Mouse (Mus musculus) retina, adult 2 months (tissue): ENCODE results near the gene Abhd8.

Experiments
- DNase-seq: peaks from one replicate; pipeline ENCODE4 v3.0.0-alpha.2; 2012; ENCODE audit warnings: low read depth, low spot score

Gene Abhd8

DNA sequence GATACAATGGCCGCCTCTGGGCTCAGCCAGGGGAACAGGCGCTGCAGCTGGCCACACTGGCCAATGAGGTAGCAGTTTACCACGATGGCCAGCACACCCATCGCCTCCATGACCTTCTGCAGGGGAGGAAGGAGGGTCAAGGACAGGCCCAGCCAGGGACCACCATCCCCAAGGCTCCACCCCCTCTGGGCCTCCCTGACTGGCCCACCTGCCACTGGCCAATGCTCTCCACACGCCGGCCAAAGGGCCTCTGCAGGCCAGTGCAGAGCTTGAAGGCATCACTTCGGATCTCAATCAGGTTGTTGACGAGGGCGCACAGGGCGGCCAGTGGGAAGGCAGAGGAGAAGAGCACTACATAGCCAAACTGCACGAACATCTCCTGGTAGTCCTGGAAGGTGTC is 15.5 kb upstream of the Abhd8 start:
- DNase-seq, result no peak

DNA sequence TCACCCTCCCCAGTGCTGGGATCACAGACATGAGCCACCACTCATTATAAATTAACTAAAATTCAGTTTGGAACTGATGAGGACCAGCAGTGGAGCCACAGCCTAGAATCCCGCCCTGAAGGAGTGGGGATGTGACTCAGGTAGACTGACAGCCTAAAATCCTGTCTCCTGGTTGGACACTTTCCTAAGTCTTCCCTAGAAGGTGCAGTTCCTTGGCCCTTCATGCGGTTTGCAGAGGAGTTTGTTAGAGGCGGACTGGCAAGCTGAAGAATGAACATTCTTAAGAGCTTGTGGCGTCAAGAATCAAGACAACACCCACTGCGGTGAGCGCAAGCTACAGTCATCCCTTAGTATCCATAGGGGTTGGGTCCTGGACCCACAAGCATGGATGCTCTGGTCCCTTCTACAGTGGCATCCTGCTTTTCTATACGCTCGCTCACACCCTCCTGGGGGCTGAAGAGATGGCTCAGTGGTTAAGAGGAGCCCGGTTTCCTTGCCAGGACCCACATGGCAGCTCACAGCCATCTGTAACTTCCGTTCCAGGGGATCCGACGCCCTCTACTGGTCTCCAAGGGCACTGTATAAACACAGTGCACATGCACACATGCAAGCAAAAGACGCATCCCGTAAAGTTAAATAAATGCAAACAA is 13.9 kb upstream of the Abhd8 start:
- no peak for DNase-seq

DNA sequence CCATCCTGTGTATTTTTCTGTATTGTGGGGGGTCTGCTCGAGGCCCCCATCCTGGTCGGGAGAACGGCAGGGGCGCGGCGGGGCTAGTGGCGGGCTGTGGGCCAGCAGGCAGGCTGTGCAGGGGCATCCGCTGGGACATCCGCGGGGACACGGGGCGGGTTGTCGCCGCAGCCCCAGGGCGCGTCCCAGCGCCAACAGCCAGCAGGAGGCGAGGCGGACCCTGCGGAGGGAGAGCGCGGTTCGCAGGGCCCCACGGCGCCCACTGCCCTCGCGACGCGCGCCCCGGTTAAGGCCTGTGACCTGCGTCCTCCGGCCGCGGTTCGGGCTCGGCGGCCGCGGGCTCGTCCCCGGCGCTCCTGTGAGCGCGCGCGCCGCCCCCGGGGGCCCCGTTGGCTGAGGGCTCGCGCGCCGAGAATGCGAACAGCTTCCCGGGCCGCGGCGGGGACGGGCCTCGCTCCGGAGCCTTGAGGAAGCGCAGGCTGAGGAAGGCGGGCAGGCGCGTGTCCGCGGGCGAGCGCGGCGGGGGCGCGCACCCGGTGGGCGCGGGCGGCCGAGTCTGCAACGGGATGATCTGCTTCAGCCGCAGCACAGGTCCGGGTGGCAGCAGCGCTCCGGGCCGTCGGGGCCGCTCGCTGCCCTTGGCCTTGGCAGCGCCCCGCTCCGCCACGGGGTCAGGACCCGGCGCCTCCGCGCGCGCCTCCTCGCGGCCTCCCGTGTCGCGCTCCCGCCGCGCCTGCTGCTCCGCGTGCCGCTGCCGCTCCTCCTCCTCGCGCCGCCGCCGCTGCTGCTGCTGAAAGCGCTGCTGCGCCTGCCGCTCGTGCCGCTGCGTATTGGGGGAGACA is 12.9 kb upstream of the Abhd8 start:
- peak; percentile 37 for DNase-seq

DNA sequence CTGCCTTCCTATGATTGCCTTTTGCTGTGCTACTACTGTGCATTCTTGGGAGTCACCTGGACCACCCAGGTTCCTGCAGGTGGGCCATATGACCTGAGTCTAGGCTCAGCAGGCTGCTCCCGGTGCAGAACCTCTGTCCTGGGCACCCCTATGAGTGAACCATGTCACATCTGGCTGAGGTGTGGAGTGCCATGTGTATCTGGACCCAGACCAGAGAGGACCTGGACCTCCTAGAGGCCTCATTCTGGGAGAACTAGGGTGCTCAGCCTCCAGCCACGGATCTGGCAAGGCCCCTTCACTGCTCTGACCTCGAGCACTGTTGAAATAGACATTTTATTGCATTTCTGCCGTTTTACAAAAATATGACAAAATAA is 12.2 kb upstream of the Abhd8 start:
- DNase-seq, result no peak

DNA sequence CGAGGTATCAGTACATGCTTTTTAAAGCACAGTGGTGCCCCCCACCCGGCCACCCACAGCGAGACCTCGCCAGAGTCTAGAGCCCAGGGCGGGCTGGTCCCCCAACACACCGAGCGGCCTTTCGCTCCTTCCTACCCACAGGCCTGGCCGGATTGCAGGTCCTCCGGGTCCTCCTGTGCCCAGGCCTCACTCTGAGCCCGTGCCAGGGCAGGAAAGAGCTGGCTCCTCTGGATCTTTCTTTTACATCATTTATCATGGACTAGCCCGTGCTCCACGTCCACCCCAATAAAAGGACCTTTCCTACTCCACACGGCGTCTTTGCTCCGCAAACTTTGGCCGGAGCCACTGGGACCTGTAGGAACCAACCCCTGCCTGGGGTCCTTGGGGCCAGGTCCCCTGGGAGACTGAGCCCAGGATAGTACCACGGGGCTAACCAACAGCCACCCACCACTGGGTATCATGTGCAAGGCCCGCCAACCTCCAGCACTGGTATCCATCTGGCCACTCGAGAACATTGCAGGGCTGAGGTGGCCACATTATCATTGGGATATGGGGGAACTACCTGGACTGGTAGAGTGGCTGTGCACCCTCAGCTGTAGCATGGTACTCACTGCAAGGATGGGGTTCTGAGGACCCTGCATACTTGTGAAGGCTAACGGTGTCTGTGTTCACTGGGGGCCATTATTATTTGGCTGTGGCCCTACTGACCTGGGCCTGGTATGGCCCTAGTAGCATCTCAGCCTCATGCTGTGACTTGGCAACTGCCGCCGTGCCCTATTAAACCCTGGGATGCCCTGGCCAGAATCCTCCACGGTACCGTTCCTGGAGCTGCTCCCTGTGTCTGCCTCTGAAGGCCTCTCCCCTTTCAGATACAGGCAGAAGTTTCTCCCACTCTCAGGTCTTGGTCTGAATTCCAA is 11.6 kb upstream of the Abhd8 start:
- no peak for DNase-seq

DNA sequence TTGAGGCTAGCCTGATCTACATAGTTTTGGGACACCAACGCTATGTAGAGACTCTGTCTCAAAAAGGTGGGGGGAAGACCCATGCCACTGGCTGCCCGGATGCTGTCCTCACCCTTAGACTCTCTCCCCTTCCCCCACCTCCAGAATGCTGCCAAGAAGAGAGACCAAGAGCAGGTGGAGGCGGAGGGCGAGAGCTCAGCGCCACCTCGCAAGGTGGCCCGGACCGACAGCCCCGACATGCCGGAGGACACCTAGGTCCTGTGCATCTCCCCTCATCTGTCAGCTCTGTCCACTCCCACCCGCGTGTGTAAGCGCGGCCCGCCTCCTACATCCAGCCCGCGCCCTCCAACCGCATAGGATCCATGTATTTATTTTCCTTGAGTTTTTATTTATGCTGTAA is 10.9 kb upstream of the Abhd8 start:
- DNase-seq, result no peak

DNA sequence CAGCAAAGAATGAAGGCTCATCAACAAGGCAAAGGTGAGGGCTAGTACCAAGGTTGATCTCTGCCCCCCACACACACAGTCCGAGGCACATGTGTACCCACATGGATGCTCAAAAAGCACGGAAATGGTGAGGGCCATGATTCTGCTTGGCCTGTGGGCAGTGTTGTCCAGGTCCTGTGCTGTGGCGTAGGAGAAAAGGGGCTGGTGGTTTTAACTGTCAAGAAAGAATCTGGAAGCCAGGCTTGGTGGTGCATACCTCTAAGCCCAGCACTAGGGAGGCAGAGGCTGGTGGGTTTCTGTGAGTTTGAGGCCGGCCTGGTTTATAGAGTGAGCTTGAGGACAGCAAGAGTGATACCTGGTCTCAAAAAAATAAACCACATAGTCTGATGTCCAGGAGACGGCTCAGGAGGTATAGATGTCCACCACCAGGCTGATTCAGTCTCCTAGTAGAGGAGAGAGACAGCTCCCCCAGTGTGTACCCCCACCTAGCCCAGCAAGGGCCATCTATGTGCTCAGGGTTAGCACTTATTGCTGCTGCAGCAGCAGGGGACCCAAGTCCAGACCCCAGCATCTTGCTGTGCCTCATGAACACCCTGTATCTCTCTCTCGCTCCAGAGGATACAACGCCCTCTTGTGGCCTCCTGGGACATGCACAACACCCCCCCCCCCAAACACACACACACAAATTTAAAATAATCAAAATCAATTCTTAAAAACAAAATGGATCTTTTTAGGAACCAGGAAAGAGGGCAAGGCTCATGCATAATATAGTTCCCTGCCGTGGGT is 9.3 kb upstream of the Abhd8 start:
- no peak for DNase-seq

DNA sequence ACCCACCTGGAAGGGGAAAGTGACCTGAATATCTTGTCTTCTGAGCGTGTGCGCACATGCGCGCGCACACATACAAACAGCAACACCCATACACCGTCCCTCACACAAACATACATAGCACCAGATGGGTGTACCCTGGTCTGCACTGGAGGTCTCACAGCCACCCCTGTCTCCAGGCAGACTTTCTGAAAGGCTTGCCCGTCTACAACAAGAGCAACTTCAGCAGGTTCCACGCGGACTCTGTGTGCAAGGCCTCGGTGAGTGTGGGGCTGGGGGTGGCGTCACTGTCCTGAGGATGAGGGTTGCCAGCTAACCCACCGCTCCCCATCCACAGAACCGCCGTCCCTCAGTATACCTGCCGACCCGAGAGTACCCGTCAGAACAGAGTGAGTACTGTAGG is 8.4 kb upstream of the Abhd8 start:
- no peak for DNase-seq

DNA sequence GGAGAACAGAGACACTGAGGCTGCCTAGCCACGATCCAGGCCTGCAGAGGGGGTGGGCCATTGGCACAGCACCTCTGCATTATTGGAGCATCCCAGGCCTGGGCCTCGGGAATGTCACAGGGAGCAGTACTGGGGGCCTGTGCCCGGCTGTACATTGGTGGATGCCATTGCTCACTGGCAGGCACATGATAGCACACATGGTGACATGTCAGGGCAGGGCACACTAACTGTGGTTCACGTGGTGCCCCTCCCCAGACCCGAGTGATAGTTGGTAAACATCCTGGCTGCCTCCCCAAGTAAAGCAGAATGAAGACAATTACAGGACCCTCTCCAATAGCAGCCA is 7.4 kb upstream of the Abhd8 start:
- no peak for DNase-seq

DNA sequence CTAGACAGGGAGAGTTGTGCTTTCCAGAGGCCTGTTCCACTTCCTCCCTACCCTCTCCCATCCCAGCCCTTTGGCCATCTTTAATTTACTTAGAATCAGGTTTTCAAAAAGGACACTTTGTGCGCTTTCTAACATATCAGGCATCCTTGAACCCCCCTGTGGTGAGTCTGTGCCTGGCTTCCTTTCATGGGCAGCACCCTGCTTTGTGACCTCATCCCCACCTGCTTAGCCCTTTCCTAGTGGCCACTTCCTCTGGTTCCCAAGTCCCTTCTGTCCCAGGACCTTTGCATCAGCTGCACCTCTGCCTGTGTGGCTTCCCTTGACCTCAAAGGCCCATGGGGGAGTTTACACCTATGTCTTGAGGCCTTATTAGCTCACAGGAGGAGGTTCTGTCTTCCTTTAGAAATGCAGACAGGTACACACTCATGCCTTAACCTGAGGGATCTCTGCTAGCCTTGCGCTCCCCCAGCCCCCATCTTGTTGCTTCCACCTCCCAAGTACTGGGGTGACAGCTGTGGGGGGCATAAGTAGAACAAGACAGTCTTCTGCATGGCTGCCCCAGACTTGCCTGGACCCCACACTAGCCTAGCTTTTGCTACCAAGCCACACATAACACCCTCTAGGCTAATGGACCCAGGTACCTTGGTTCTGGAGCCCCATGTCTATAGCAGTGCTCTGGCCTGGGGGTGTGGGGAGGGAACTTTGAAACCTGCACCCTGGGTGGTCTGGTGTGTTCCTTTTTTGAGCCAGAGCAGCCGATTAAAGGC is 6.9 kb upstream of the Abhd8 start:
- DNase-seq, result no peak

DNA sequence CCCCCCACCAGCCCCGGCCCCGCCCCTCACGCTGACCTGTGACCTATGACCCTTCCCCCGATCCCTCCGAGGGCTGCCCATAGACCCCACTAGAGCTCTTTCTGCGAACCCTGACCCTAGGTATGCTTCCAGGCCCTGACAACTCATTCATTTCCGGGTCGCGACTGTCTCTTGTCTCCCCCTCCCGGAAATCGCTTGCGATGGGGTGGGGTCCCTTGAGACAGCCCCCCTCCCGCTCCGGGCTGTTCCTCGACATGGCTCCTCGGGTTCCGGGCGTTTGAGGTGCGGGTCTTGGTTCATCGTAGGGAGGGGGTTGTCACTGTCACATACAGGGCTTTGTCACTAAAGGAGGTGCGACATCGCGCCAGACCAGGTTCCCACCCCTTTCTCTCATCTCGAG is 6.0 kb upstream of the Abhd8 start:
- DNase-seq, result no peak

DNA sequence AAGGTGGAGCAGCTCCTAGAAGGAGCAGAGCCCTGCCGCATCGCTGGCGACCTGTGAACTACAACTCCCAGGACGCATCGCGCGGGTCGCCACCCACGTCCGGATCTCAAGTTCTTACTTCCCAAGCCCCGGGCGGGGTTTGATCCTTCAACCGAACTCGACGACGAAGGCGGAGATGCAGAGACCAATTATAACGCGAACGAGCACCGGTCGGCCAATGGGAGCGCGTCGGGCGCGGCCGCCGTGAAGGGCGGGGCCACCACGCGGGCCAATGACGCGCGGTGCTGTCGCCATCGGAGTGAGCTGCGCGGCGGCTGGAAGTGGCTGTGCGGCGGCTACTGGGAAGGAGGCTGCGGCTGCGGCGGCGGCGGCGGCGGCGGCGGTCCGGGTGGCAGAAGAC is 5.5 kb upstream of the Abhd8 start, which contains the start of gene Dda1:
Gene Dda1, plus strand, starts transcription at position 284 of the 400 bp plus-strand sequence.
- peak; percentile 94 for DNase-seq

DNA sequence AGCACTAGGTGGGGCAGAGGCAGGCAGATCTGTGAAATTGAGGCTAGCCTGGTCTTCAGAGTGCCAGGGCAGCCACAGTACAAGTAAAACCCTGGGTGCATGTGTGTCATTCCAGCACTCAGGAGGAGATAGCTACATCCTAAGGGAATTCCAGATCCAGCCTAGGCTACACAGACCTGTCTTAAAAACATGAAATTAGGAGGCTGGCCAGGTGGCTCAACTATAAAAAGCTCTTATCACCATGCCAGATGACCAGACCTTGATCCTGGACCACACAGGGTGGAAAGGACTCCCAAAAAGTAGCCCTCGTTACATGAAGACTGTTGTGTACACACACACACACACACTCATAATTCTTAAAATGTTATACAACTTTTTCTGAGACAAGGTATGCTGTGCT is 4.5 kb upstream of the Abhd8 start:
- DNase-seq, result no peak

DNA sequence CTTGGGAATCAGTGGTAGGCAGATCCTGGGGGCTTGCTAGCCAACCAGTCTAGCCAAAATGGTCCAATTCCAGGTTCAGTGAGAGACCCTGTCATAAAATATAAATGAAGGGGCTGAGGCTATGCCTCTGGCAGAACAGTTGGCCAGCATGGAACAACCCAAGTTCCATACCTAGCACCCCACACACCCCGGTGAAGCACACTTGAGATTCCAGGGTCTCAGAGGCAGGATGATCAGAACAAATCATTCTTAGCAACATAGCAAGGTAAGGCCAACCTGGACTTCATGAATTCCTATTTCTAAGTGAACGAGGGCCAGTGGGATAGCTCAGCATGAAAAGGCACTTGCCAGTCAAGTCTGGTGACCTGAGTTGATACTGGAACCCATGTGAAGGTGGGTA is 3.7 kb upstream of the Abhd8 start:
- no peak for DNase-seq

DNA sequence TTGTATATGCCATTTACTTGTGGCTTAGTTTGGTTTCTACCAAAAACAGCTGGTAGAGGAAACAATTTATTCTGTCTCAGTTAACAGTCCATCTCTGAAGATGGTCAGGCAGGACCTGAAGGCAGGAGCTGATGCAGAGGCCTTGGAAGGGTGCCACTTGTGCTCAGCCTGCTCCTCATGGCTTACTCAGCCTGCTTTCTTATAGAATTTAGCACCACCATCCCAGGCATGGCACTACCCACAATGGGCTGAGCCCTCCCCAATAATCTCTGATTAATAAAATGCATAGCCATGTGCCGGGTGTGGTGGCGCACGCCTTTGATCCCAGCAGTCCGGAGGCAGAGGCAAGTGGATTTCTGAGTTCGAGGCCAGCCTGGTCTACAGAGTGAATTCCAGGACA is 2.7 kb upstream of the Abhd8 start:
- no peak for DNase-seq

DNA sequence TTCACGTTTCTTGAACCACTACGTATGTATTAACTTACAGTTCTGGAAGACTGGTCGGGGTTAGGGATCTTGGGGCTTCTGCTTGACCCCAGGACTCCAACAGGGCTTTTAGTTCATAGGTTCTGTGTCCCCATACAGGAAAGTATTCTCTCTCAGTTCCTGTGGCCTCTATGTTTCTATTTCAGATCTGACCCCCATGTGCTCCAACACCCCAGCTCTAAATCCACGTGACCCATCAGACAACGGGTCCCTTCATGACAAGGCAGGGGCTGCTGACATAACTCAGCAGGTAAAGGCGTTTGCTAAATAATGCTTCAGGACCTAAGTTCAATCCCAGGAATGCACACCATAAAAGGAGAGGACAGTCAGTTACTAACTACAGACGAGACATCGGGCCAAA is 2.3 kb upstream of the Abhd8 start:
- no peak for DNase-seq

DNA sequence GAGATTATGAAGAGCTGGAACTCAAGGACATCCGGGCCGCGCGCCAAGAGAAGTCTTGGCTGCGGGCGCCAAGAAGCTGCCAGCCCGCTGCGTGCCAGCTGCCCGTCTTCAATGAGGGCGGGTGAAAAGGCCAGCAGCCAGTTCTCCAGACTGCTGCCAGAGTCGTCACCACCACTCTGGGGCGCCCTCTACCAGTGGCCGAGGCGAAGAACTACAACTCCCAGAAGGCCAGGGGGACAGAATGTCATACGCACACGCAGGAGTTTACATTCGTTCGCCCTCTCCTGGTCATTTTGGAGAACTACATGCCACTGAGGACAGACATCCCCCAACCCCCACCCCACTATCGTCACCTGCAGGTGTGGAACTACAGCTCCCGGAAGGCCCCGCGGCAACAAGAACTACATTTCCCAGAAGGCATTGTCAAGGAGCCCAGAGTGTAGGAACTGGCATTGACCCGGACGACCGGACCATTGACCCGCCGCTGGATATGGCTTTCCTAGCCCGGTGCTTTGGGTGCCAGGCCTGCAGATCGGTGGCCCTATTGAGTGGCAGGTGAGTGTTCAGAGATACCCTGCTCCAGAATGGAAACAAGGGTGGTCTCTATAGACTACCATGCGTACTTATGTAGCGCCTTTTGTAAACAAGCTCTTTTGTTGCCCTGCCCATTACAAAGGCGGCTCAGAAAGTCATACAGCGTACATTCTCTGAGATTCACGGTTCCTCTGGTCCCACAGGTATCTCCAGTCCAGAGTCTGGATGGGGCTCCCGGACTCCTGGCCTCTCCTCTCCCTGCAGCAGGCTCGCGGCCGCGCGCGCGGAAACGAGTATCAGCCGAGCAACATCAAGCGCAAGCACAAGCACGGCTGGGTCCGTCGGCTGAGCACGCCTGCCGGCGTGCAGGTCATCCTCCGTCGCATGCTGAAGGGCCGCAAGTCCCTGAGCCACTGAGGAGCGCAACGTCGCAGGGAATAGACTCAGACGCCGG is 1.4 kb upstream of the Abhd8 start, which contains the start of gene Mrpl34:
Gene Mrpl34, plus strand, starts transcription at position 447 of the 988 bp plus-strand sequence.
- peak; percentile 100 for DNase-seq

DNA sequence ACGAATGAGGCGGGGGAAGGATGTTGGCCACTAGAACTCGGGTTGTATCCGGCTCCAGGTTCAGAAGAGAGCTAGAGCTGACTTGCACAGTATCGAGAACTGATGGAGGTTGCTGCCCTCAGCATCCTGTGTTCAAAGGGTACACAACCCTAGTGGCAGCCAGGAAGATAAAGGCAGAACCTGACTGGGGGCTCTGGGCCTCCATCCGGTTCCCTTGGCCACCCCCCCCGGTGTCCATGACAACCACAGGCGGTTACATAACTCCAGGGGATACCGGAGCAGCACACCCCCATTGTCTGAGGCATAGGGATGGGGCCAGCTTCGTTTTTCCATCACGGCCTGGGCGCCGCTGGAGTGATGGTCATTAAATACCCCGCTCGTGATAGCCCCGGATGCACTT is 669 bp downstream of the Abhd8 start:
- DNase-seq, result peak; percentile 51

DNA sequence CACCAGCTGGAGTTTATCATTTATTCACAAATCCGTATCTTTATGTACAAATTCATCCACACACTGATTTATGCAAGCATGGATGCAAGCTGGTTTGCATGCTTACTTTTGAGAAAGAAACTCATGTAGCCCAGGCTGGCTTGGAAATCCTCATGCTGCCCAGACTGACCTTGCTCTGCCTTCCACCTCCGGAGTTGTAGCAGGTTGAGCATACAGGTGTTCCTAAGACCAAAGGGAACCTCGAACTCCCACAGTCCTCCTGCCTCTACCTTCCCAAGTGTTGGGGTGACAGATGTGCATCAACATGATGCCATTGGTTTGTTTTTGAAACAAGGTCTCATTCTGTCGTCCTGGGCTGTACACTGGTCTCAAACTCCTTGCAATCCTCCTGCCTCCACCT is 1.3 kb downstream of the Abhd8 start:
- no peak for DNase-seq
